Mouse (Mus musculus) cerebellum, adult (tissue): ENCODE data around the gene Mrpl12.
A peak's percentile ranks its signal among the peaks of the same experiment; 100 is the strongest.

Experiments
- ATAC-seq: cut with Nextera tagmentation; 2 replicates; pipeline ENCODE4 v1.9.2; 2017; ENCODE audit warnings: mild to moderate bottlenecking, moderate library complexity, mixed read lengths; ENCODE audit not compliant: insufficient number of reproducible peaks, low FRiP score, low TSS enrichment

Mrpl12 gene

GRCm38 (mm10) chr11:120484265-120484981, at the start of gene Mrpl12:
Mrpl12 (plus strand) TSS chr11:120484613.
- ATAC-seq: peak; percentile 86

- ATAC-seq: peak; percentile 40; the same call in 1 of the 2 replicates
Observed at GRCm38 (mm10) chr11:120437152-120437856, 47.1 kb upstream of the Mrpl12 start, which contains the start of gene Nploc4. Nploc4 (minus strand) TSS chr11:120437708.

- no peak for ATAC-seq
Observed at GRCm38 (mm10) chr11:120437857-120438385, 46.5 kb upstream of the Mrpl12 start.

- ATAC-seq: no peak
Observed at GRCm38 (mm10) chr11:120442344-120442743, 42.1 kb upstream of the Mrpl12 start, which contains the start of gene Tspan10. Tspan10 (plus strand) TSS chr11:120442644.

- no peak for ATAC-seq
Observed at GRCm38 (mm10) chr11:120442765-120443280, 41.6 kb upstream of the Mrpl12 start.

GRCm38 (mm10) chr11:120444106-120444505, 40.3 kb upstream of the Mrpl12 start:
- ATAC-seq: no peak

GRCm38 (mm10) chr11:120445475-120445874, 38.9 kb upstream of the Mrpl12 start:
- ATAC-seq: no peak

- ATAC-seq: no peak
Observed at GRCm38 (mm10) chr11:120447179-120447578, 37.2 kb upstream of the Mrpl12 start.

GRCm38 (mm10) chr11:120452246-120452645, 32.2 kb upstream of the Mrpl12 start:
- no peak for ATAC-seq

- no peak for ATAC-seq
Observed at GRCm38 (mm10) chr11:120453306-120453705, 31.1 kb upstream of the Mrpl12 start, which contains the start of gene Pde6g. Pde6g (minus strand) TSS chr11:120453500.

- no peak for ATAC-seq
Observed at GRCm38 (mm10) chr11:120454965-120455364, 29.4 kb upstream of the Mrpl12 start.

- no peak for ATAC-seq
Observed at GRCm38 (mm10) chr11:120455413-120455812, 29.0 kb upstream of the Mrpl12 start.

- ATAC-seq: no peak
Observed at GRCm38 (mm10) chr11:120457370-120457769, 27.0 kb upstream of the Mrpl12 start.

- ATAC-seq: peak; percentile 89; the same call in 1 of the 2 replicates
Observed at GRCm38 (mm10) chr11:120457772-120458751, 26.4 kb upstream of the Mrpl12 start, which contains the start of the genes Oxld1 and Ccdc137. Oxld1 (minus strand) TSS chr11:120458068. Ccdc137 (plus strand) TSS chr11:120458115.

- ATAC-seq: no peak
Observed at GRCm38 (mm10) chr11:120458847-120459597, 25.4 kb upstream of the Mrpl12 start.

GRCm38 (mm10) chr11:120463536-120463935, 20.9 kb upstream of the Mrpl12 start:
- no peak for ATAC-seq

- no peak for ATAC-seq
Observed at GRCm38 (mm10) chr11:120464365-120464764, 20.0 kb upstream of the Mrpl12 start.

- ATAC-seq: no peak
Observed at GRCm38 (mm10) chr11:120465521-120465920, 18.9 kb upstream of the Mrpl12 start.
